Mouse (Mus musculus): ENCODE measurements around the gene Strada.

DNA sequence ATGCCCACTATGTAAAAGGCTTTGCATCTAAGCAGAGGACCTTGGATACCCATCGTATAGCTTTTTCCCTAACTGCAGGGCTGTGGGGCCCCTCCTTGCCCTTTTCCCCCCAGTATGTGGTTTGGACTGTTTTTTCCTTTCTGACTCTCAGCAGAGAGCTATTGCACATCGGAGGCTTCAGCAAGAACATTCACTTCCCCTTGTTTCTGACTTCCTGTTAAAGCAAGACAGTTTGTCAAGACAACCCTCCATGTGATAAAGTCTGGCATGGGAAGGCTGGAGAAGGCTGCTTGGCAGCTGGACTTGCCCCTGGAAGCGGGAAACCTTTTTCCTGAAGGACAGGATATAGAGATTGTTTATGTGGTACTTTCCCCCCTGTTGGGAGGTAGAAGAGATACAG lies 79.2 kb downstream of the Strada start:
- TF ChIP-seq CTCF (IDR thresholded peaks at IDR 0.05; ENCODE audit: control insufficient read depth, insufficient read depth, insufficient read length) (no peak), USF1 (IDR thresholded peaks at IDR 0.05; ENCODE audit: low read depth) (no peak)

Data from C2C12 (cell line).